Mouse (Mus musculus) fibroblast of lung, adult 2 months (primary cell): ENCODE measurements around the gene Krt10.

Experiments used
- DNase-seq: peaks from one replicate; pipeline ENCODE4 v3.0.0-alpha.2; 2011; ENCODE audit warnings: low read depth

The Krt10 gene

DNA sequence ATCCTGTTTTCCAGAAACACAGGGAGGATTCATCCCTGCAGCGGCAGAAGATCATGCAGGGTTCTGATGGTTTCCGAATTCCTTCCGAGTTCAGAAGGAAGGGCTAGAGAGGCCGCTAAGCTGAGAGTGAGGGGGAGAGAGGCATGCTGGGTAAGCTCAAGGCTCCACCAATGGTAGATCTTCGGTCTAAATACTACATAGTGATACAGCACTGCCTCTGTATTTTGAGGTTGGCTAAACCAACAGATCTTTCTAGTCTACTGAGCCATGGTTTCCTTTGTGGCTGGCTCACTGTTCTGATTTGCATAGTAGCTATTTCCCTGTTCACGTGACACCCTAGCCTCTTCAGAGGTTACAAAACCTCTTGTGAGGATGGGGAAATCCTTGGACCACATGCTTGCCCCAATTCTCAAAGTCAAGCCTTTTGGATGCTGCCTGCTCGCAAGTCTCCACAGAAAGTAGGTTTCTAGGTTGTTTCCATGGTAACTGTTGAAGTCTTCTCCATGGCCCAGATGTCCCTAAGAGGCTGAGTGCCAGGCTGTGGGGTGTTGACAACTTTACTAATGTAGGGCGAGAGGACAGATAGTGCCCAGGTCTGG lies 19.2 kb downstream of the Krt10 start:
- DNase-seq, result no peak

DNA sequence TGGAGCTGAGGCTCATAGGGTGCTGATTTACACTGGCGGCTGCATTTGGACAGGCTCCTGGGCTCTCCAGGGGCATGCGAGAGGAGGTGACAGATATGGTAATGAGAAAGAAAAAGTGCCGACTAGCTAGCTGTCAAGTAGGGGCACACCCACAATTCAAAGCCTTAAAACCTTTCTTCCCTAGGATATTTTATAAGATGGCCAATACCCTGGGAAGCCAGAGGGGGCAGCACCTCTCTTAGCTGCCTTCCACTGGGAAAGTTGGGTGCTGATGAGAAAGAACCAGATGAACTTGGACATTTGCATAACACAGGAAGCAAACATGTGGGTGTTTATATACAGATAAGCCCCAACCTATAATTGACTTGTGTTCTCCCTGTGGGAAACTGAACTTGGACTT lies 19.9 kb downstream of the Krt10 start:
- no peak for DNase-seq

DNA sequence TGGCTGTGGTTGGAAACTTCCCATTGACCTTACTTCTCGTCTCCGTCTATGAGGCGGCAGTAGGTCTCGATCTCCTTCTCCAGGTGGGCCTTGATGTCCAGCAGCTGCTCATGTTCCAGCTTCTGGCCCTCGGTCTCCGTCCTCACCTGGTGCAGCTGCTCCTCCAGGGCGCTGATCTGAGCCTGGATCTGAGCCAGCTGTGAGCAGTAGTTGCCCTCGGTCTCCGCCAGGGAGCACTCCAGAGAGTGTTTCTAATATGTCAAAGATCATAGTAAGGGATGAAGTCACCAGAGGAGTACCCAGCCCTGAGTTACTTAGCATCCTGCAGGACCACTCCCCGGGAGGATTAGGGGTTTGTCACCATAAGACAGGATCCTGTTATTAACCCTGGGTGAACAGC lies 22.4 kb downstream of the Krt10 start:
- DNase-seq, result no peak

DNA sequence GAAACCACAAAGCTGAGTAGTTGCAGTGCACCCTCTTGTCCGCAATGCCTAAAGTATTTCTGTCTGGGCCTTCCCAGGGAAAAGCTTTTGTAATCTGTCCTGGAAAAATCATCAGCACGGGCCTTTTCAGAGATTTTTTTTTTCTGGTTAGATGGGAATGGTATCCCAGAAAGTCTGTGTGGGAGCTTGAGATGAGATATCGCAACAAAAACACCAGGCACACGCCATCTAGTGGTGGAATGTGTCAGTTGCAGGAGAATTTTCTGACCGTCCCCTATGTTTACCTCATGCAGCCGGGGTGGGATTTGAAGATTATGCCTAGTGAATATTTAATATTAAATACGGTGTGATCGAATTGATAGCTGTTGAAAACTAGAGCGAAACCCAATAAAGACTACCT lies 24.8 kb downstream of the Krt10 start:
- DNase-seq, result no peak

DNA sequence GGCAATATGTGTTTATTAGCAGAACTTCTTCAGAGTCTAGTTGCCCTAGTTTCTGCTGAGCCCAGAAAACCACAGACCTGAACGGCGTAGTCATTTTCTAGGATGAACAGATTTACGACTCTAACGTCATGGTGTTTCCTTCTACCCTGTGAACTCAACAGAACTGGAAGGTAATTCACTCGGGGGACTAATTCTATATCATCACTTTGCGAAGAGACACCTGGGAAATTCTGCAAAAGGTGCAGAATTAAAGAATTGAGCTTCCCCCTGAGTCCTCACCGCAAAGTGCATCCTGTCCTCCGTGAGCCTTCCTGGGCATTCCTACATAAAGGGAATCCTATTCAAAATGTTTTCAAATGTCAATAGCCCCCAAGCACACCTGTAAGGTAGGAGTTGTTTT lies 27.7 kb downstream of the Krt10 start:
- no peak for DNase-seq

DNA sequence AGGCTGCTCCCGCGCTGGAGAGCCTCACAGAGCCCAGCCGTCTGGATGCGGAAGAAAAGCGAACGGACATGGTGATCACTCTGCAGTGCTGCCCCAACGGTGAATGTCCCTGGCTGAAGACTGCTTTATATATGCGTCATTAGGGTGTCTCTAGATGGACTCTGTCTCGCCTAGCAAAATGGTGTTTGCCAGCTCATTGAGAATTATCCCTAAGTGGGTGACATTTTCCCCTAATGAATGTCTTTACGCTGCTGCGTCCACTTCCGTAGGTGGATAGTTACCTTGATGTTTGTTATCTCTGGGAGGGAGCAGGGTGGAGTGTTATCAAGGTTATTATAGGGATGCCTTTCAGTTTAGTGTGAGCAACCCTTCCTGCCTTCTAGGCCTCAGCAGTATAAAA lies 38.2 kb downstream of the Krt10 start, which contains the start of gene Krt27:
Gene Krt27, minus strand, starts transcription at position 101 of the 400 bp plus-strand sequence.
- DNase-seq, result no peak

DNA sequence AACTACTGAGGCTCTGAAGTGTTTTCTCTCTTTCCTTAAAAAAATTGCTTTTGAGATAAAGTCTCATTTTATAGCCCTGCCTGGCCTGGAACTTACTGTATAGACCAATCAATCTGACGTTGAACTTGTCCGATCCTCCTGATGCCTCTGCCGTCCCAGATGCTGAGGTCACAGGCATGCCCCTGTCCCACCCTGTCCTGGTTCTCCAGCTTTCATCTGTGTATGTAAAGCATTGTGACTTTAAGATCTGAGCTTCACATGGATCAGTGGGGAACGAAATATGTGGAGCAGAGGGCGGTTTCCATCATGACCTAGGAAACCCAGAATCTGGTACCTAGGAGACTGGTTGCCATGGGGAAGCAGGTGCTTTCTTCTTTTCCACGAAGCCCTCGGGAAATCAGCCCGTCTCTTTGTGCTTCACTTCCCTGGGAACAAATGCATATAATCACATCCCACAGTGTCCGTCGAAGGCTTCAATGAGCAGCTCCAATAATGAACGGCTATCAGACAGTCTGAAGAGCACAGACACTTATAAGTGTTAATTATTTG lies 49.8 kb downstream of the Krt10 start:
- DNase-seq, result no peak

DNA sequence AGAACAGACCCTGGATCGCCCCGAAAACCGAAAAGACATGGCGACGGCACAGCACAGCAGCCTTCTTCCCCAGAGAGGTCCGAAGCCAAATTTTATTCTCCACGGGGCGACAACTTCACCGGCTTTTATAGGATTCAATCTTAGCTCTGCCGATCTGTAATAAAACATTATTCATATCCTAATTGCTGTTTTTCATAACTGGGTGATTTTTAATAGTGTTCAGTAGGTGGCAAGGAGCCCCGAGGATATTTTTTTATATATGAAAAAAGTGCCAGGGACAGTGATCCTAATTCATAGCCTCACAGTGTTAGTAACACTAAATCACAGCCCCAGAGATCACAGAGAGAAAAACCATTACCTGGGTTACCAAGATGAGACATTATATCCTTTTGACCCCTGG lies 51.3 kb downstream of the Krt10 start, which contains the start of gene Krt26:
Gene Krt26, minus strand, starts transcription at position 101 of the 400 bp plus-strand sequence.
- no peak for DNase-seq
